Mouse (Mus musculus) c-Kit-positive CD71-positive TER-119-negative erythroid progenitor cells, embryonic 14.5 days (primary cell): ENCODE measurements around the gene Il10.
A peak's percentile ranks its signal among the peaks of the same experiment; 100 is the strongest.

Source experiments
- DNase-seq: peaks from one replicate; pipeline ENCODE4 v3.0.0-alpha.2; 2013; ENCODE audit warnings: low read depth

Gene Il10

DNA sequence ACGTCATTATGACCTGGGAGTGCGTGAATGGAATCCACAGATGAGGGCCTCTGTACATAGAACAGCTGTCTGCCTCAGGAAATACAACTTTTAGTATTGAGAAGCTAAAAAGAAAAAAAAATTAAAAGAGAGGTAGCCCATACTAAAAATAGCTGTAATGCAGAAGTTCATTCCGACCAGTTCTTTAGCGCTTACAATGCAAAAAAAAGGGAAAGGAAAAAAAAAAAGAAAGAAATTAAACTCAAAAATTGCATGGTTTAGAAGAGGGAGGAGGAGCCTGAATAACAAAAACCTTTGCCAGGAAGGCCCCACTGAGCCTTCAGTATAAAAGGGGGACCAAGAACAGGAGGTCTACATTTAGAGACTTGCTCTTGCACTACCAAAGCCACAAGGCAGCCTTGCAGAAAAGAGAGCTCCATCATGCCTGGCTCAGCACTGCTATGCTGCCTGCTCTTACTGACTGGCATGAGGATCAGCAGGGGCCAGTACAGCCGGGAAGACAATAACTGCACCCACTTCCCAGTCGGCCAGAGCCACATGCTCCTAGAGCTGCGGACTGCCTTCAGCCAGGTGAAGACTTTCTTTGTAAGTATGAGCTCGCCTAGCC is at the start of gene Il10:
Gene Il10 (plus strand): TSS at position 354 of the 607 bp plus-strand sequence.
- DNase-seq: no peak

DNA sequence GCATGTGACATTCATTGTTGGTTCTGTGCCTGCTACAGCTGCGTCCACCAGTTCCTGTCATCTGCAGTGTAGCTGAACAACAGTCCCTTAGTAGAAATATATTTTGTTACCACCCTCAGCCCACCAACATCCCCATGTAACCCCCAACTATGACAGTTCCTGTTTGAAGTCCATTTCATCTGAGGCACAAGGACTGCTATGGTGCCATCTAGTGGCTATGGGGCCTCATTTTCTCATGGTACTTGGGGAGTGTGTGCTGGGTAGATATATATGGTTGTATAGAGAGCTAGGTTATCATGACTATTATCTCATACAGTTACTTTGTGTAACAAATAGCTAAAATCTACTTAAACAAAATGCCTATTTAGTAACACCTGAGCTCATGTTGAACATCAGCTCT is 40.2 kb upstream of the Il10 start:
- DNase-seq: peak; percentile 31

DNA sequence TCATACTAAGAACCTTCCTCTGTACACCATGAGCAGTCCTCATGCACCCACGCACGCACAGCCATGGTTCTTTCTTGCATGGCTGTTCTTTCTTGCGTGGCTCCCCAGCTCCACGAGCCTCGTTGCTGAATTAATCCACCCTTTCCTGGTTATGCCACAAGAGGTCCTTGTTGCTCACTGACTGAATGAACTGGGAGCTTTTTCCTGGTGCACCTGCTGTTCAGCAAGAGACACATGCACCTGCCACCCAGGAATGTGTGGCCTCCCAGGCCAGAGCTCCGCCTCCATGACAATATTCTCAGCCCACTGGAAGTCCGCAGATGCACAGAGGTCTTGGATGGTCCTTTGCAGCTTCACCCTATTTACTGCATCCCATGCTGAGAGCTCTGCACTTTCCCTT is 35.2 kb upstream of the Il10 start:
- no peak for DNase-seq

DNA sequence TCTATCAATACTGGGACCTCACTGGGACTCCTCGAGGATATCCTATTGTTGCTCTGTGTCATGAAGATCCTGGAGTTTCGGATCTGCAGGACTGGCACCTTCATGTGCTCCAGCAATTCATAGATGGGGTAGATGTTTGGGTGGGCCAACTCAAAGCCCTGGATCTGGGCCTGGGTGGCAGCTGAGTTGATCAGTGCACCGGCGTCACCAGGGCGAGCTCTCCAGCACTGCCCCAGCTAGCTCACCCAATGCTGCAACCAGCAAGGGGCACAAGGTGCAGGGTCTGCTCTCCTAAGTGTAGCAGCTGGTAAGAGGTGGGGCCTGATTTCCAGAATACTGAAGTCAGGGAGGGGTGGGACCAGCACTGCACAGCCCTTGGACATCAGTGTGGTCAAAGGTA is 32.6 kb upstream of the Il10 start:
- DNase-seq: no peak

- DNase-seq: no peak
Observed at GRCm38 (mm10) chr1:130987418-130987817, 32.2 kb upstream of the Il10 start.

DNA sequence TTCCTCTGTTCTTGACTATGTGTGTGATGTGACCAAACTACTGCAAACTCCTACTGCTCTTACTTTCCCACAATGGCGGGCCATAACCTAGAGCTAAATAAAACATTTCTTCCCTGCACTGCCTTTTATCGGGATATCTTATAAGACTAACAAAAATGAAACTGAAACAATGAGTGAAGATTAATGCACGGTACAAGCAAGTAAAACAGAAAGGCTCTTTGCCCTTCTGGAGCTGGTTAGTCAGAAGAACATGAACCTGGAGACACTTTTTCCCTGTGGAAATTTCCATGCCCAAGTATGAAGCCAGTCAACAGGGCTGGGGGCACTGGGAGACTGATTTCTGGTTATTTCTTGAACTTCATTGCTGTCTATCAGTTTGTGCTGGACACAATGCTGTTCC is 30.3 kb upstream of the Il10 start:
- no peak for DNase-seq

DNA sequence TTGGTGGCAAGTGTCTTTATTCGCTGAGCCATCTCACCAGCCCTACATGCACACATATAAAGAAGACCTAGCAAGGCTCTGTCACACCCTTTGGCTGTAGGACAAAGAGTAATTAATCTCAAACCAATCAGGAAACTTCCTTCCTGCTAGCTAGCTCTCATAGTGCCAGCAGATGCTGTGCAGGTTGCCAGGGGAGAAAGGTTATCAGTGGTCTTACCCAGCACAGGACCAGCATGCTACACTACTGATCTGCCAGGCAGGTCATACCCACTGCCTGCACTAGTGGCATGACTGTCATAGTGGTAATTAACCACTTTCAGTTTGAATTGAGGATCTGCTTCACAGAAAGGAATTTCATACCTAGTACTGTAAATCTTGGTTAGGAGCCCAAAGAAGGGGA is 29.2 kb upstream of the Il10 start:
- DNase-seq: no peak

GRCm38 (mm10) chr1:130993574-130994154 is 26.0 kb upstream of the Il10 start:
- DNase-seq: no peak

- no peak for DNase-seq
Observed at GRCm38 (mm10) chr1:130995515-130995914, 24.1 kb upstream of the Il10 start.

- DNase-seq: no peak
Observed at GRCm38 (mm10) chr1:130996356-130996755, 23.3 kb upstream of the Il10 start.

GRCm38 (mm10) chr1:130997441-130997840 is 22.2 kb upstream of the Il10 start:
- DNase-seq: no peak

GRCm38 (mm10) chr1:130998321-130998720 is 21.3 kb upstream of the Il10 start:
- DNase-seq: no peak

GRCm38 (mm10) chr1:130999708-131000107 is 19.9 kb upstream of the Il10 start:
- DNase-seq: no peak

GRCm38 (mm10) chr1:131000296-131000695 is 19.3 kb upstream of the Il10 start:
- DNase-seq: no peak

GRCm38 (mm10) chr1:131002561-131002960 is 17.1 kb upstream of the Il10 start:
- DNase-seq: no peak

DNA sequence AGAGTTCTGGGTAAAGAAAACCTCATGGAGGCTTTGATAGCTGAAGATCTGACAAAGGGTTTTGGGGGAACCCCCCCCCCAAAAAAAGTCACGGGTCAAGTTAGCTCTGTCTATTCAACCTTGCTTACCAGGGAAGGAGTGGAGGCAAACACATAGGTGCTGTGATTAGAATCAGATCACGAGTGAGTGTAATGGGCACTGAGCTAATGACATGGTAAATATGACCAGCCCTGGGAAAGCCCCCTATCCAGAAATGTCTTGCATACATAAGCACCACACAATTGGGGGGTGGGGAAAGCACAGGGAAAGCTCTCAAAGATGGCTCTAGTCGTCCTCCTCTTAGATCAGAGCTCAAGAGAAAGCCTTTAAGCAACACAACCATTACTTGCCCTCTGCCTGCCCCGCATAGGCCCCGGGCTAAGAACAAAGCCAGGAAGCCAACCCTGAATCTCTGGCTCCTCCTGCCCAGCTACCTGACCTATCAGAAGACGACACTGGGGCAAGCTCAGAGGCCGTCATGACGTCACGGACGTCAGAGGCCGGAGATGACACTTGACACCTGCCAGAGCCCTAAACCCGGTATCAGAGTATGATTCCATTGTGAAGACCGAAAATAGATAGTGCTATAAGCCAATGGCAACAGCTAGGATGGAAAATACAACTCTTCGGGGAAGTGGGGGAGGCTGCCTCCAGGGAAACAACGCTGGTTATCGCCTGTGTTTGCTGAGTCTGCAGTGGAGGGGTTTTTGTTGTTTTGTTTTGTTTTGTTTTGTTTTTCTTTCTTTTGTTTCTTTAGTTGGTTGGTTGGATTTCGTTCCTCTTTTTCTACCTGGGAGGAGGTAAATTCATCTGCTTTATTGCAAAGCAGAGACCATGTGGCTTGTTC is 16.4 kb upstream of the Il10 start:
- DNase-seq: no peak

GRCm38 (mm10) chr1:131006069-131006468 is 13.6 kb upstream of the Il10 start:
- no peak for DNase-seq

GRCm38 (mm10) chr1:131010201-131011153 is 9.2 kb upstream of the Il10 start:
- DNase-seq: no peak

DNA sequence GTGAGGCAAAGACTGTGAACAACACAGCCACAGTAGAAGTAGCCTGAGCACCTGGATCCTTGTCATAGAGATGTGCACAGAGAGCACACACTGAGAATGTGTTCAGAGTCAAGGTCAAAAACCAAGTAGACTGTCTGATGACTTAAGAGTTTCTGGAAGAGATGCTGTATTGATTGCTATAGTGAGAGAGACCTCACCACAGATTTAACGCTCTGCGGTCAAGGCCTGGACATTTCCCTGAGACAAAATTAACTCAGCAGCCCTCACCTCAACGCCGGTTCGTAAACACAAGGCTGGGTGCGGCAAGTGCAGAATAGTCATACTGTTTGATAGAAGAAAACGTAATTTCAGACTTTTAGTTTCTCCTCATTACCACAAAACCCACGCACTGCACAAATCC is 7.2 kb upstream of the Il10 start:
- no peak for DNase-seq

DNA sequence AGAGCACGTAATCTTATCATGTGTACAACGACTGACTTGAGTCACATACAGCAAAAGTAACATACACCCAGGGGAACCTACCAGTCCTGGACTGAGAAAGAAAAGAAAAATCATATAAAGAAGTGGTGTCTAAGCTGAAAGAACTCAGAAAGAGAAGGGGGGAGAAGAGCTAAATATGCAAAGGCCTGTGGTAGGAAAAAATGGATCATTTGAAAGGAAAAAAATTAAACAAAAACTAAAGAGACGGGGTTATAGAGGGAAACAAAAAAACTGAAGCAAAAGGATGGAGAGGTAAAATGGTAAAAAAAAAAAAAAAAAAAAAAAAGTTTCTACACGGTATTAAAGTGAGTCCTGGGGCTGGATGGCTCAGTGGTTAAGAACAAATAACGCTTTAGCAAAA is 5.7 kb upstream of the Il10 start:
- DNase-seq: no peak

DNA sequence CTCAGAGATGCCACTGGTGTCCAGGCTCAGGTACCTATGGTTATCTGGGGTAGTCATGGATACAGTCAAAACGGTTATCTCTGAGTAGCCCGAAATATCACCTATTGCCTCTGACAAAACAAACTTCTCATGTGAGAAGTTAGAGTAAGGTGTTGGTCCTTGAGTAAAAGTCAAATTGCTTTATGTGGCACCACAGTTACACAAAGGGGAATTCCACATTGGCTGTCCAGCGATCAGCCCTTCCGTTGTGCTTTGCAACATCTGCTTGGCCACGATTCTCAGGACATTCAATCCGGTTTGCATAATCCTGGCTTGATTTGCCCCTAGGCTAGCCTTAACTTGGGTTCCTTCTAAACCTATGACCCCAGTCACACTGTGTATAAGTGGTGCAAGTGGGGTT is 4.4 kb upstream of the Il10 start:
- no peak for DNase-seq

GRCm38 (mm10) chr1:131015879-131016278 is 3.8 kb upstream of the Il10 start:
- DNase-seq: no peak
